Mouse (Mus musculus) retina, adult 2 months (tissue): Measurements from ENCODE around the gene Plek.

Experiments
- DNase-seq: peaks from one replicate; pipeline ENCODE4 v3.0.0-alpha.2; 2012; ENCODE audit warnings: low read depth, low spot score

Gene Plek

GRCm38 (mm10) chr11:17000353-17001334 is 51.5 kb downstream of the Plek start:
- DNase-seq, result no peak

- no peak for DNase-seq
Observed at GRCm38 (mm10) chr11:16999933-17000332, 52.2 kb downstream of the Plek start.

GRCm38 (mm10) chr11:16999387-16999786 is 52.8 kb downstream of the Plek start:
- no peak for DNase-seq

- DNase-seq, result no peak
Observed at GRCm38 (mm10) chr11:16997465-16997864, 54.7 kb downstream of the Plek start.

- no peak for DNase-seq
Observed at GRCm38 (mm10) chr11:16996818-16997217, 55.4 kb downstream of the Plek start.

GRCm38 (mm10) chr11:16992880-16993279 is 59.3 kb downstream of the Plek start:
- DNase-seq, result peak; percentile 8

GRCm38 (mm10) chr11:16989885-16990284 is 62.3 kb downstream of the Plek start:
- DNase-seq, result no peak

GRCm38 (mm10) chr11:16987745-16988328 is 64.3 kb downstream of the Plek start:
- no peak for DNase-seq

- no peak for DNase-seq
Observed at GRCm38 (mm10) chr11:16986550-16987187, 65.5 kb downstream of the Plek start.

- DNase-seq, result no peak
Observed at GRCm38 (mm10) chr11:16978161-16978707, 73.9 kb downstream of the Plek start.

GRCm38 (mm10) chr11:16977611-16978010 is 74.6 kb downstream of the Plek start:
- DNase-seq, result no peak

- DNase-seq, result no peak
Observed at GRCm38 (mm10) chr11:16976937-16977336, 75.2 kb downstream of the Plek start.

GRCm38 (mm10) chr11:16973086-16973485 is 79.1 kb downstream of the Plek start:
- no peak for DNase-seq

- no peak for DNase-seq
Observed at GRCm38 (mm10) chr11:16972027-16972426, 80.2 kb downstream of the Plek start.

GRCm38 (mm10) chr11:16969650-16970049 is 82.5 kb downstream of the Plek start:
- DNase-seq, result no peak

GRCm38 (mm10) chr11:16967806-16968205 is 84.4 kb downstream of the Plek start:
- no peak for DNase-seq

- DNase-seq, result no peak
Observed at GRCm38 (mm10) chr11:16958520-16958919, 93.7 kb downstream of the Plek start.

GRCm38 (mm10) chr11:16957030-16957429 is 95.2 kb downstream of the Plek start:
- no peak for DNase-seq

- DNase-seq, result no peak
Observed at GRCm38 (mm10) chr11:16956115-16956862, 95.9 kb downstream of the Plek start.

GRCm38 (mm10) chr11:16951761-16952010 is 100.5 kb downstream of the Plek start:
- DNase-seq, result no peak

GRCm38 (mm10) chr11:16950976-16951760 is 101.0 kb downstream of the Plek start, which contains the start of gene Fbxo48:
Gene Fbxo48 (plus strand): TSS chr11:16951375.
- DNase-seq, result peak; percentile 95
